Mouse (Mus musculus): ENCODE results near the gene Mrm3.
A peak's percentile ranks its signal among the peaks of the same experiment; 100 is the strongest.
"Not testable (repeated sequence)": the region's sequence is repeated elsewhere in the genome, so short reads cannot be mapped to it uniquely, and the experiment has no call there.

Gene Mrm3

DNA sequence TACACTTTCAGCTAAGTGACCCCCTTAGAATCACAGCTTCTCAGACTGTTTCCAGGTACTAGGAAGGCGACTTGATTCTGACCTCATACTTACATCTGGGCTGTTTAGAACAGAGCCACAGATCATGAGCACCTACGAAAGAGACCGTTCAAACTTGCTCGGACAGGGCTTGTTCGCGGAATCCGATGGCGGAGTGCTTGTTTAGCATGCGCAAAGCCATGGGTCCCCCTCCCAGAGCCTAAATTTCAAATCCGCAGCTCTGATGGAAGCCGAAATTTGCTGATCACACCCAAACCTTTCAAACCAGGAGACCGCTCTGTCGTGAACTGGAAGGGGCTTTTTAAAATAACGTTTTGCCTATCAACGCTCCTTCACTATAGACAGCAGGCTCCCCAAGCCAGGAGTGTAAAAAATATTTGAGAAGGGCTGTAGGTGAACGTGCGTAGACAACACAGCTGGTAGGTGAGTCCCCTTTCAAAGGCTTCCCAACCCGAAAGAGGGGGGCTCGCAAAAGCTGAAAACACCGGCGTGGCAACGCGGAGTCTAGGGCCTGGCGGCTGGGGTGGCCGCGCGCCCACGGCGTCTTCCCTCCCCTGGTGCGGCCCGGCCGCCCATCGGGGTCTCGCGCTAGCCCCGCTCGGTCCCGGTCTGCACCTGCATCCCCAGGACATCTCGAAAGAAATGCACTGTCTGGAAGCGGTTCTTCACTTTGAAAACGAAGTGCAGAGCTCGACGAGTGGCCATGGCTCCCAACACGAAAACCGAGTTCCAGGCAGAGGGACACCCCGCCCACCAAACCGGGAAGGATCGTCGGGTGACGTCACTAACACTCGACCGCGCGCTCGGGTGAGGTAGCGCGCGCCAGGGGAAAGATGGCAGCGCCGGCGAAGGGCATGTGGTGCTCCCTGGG is at the start of gene Mrm3, which contains the start of gene Glod4:
Mrm3 (plus strand) TSS at position 815 of the 910 bp plus-strand sequence.
Glod4 (minus strand) TSS at position 825 of the 910 bp plus-strand sequence.
- peak; percentile 88 to 93 for DNase-seq (ENCODE audit: low spot score in 2 of 2)

GRCm38 (mm10) chr11:76196275-76196976 is 47.1 kb upstream of the Mrm3 start:
- DNase-seq (ENCODE audit: low spot score in 2 of 2): no peak

DNA sequence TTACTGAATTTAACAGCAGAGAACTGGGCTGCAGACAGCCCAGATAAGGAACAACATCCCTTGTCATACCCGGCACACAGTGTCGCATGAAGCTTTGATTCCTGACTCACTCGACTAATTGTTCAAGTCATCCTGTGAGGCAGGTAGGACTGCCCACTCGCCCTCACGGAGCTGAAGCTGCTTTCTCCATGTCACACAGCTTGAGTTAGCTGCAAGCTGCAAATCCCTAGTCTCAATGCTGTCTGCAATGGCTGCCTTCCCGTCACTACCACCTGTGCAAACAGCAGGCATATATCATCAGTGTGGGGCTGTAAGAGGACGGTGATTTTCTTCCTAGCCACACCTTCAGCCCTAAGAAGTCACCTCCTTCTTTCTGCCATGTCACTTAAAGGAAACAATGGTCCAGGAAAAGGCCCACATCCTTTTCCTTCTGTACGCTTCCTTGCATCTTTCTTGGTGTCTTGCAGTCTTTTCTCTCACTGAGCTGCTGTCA is 46.5 kb upstream of the Mrm3 start:
- DNase-seq (ENCODE audit: low spot score in 2 of 2): no peak

DNA sequence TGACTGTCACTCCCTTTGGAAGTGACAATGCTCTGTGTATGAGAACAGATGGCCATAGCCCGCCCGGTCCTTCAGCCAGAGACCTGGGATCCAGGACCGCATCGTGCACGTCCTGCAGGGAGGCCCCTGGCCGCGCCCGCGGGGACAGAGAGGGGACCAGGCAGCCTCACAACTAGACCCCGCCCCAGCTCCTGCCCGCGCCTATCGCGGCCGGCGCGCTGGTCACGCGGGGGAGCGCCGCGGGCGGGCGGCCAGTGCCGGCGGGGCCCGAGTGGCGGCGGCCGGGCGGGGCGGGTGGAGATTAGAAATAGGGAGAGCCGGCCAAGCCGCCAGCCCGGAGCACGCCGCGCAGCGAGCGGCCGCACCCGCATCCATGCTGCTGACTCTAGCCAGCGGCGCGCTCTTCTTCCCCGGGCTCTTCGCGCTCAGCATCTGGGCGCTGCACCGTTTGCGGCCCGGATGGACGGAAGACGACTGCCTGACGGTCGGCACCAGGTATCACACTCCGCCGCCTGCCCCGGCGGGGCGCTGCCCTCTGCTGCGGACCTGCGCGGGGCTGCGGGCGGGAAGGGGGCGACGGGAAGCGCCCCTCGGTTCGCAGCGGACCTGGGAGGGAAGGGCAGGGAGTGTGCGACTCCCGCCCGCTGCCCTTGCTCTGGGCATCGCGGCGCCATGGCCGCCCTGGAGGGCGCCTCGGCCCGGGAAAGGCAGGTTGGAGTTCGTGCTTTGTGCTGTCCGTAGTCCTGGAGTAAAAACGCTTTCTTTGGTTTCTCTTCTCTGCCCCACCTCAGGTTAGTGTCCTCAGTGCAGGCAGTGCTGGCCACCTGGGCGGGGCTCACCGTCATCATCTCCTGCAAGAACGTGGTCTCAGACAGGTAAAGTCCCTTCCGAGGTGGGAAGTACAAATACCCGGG is 41.5 kb upstream of the Mrm3 start:
- peak; percentile 68 to 82 for DNase-seq (ENCODE audit: low spot score in 2 of 2)

DNA sequence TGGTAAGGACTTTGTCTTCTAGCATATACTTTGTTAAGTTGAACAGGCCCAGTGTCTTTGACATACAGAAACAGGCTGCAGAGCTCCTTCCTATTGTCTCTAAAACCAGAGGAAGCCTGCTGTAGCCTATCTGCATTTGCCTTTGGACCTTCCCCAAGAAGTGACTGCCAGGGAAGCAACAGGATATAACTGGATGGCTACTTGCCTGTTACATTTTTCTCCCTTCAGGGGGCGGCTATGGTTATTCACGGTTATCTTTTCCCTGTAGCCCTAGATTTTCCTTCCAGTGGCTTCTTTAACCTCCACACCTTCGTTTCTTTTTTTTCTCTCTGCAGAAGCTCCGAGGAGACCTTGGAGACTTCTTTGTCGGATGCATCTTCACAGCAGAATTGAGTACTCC is 36.7 kb upstream of the Mrm3 start:
- DNase-seq (ENCODE audit: low spot score in 2 of 2): no peak

DNA sequence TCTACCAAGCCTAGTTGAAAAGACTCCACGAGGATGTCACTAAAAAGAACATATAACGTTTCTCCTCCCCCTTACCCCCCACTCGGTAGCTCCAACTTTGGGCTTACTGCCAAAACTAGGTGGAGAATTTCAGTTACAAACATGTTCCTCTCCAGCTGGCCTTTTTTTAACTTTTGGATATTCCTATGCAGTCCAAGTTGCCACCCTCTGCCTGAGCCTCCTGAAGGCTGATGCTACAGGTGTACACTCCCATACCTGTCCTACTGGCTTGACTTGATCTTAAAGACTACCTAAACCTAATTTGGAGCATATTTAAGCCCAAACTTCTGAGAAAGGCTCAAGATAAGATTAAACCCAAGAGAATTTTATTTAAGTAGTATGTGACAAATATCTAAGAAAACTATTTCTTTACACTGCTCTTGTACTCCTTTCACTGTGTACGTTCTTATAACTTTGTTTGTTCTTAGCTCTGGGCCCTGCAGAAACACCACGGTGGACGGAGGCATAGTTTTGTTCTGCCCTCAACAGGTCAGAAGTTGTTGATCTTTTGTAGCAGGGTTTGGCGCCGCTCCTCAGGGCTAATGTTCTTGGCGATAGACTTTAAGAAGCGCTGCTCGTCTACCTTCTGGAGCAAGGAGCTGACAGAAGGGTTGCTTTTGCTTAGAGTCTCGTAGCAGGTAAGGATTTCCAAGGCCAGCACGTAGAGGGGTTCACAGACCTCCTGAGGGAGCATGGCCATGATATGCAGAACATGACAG is 33.1 kb upstream of the Mrm3 start:
- no peak for DNase-seq (ENCODE audit: low spot score in 2 of 2)

- DNase-seq (ENCODE audit: low spot score in 2 of 2): not testable (repeated sequence)
These were observed 31.9 kb upstream of the Mrm3 start for GRCm38 (mm10) chr11:76211595-76211994.

- no peak for DNase-seq (ENCODE audit: low spot score in 2 of 2)
These were observed 29.7 kb upstream of the Mrm3 start for GRCm38 (mm10) chr11:76213841-76214240.

GRCm38 (mm10) chr11:76215011-76215410 is 28.5 kb upstream of the Mrm3 start:
- no peak for DNase-seq (ENCODE audit: low spot score in 2 of 2)

- no peak for DNase-seq (ENCODE audit: low spot score in 2 of 2)
These were observed 27.4 kb upstream of the Mrm3 start for GRCm38 (mm10) chr11:76216049-76216540.

- DNase-seq (ENCODE audit: low spot score in 2 of 2): no peak
These were observed 26.7 kb upstream of the Mrm3 start for GRCm38 (mm10) chr11:76216681-76217389.

- peak; percentile 89 to 95 for DNase-seq (ENCODE audit: low spot score in 2 of 2)
These were observed 26.1 kb upstream of the Mrm3 start, which contains the start of the genes Dbil5 and Gemin4 for GRCm38 (mm10) chr11:76217390-76217800. Dbil5 (plus strand) TSS chr11:76217608. Gemin4 (minus strand) TSS chr11:76217664.

DNA sequence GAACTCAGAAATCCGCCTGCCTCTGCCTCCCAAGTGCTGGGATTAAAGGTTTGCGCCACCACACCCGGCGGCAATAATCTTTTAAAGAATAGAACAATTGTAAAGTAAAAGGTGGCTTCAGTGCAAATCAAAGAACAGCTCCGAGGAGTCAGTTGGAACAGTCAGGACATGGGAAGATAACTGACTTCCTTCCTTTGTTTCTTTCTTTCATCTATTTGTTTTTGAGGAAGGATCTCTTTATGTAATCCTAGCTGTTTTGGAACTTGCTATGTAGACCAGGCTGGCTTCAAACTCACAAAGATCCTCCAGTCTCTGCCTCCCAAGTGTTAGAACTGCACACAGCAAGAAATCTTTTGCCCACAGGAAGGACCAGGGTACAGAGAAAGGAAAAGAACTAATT is 18.9 kb upstream of the Mrm3 start:
- no peak for DNase-seq (ENCODE audit: low spot score in 2 of 2)

- DNase-seq (ENCODE audit: low spot score in 2 of 2): no peak
These were observed 18.5 kb upstream of the Mrm3 start for GRCm38 (mm10) chr11:76225051-76225450.

GRCm38 (mm10) chr11:76236136-76236535 is 7.4 kb upstream of the Mrm3 start:
- DNase-seq (ENCODE audit: low spot score in 2 of 2): no peak

- no peak for DNase-seq (ENCODE audit: low spot score in 2 of 2)
These were observed 3.8 kb upstream of the Mrm3 start for GRCm38 (mm10) chr11:76239750-76240149.

DNA sequence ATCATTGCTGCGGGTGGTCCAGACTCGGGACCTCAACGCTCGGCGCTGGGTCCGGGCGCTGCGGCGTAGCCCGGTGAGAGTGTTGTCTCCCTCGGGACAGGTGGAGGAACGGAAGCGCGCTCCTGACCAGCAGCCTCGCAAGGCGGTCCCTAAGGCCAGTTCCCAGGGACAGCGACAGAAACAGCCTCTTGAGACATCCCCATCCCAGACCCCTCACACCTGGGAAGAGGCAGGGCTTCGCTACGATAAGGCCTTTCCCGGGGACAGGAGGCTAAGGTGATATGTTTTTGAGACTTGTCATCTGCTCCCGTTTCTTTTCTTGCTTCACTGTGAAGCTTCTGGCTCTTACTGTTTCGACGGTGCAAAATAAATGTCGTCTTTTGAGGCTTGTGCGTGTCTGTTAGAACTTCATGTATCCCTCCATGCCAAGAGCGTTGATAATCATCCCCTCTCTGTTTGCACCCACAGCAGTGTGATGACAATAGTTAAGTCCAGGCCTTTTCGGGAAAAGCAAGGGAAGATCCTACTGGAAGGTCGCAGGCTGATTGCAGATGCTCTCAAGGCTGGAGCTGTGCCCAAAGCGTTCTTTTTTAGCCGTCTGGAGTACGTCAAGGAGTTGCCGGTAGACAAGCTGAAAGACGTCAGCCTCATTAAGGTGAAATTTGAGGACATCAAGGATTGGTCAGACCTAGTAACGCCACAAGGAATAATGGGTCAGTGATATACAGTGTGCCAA is 464 bp downstream of the Mrm3 start:
- no peak for DNase-seq (ENCODE audit: low spot score in 2 of 2)

DNA sequence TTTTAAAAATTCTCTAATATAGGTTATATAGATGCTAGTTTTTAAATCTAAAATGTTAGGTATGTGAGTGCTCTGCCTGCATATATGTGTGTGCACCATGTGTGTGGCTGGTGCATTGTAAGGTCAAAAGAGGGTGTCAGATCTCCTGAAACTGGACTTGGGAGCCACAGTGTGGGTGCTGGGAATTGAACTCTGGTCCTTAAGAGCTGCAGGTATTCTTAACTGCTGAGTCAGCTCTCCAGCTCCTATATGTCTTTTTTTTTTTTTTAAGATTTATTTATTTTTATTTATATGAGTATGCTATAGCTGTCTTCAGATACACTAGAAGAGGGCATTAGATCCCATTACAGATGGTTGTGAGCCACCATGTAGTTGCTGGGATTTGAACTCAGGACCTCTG is 2.9 kb downstream of the Mrm3 start:
- DNase-seq (ENCODE audit: low spot score in 2 of 2): no peak

DNA sequence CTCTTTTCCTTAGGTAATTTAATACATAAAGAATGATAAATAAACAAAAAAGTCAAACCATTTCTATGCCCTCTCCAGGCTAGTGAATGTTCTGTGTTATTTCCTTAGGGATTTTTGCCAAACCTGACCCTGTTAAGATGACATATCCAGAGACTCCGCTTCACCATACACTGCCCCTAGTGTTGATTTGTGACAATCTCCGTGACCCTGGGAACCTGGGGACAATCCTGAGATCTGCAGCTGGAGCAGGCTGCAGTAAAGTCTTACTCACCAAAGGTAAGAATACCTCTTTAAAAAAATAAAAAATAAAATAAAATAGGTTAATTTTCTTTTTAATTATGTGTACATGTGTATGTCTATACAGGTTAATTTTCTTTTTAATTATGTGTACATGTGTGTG is 3.7 kb downstream of the Mrm3 start:
- DNase-seq (ENCODE audit: low spot score in 2 of 2): no peak
